Mouse (Mus musculus): Measurements from ENCODE around the gene Bpifa1. TPM values are rescaled to one million over a fixed set of nuclear protein-coding genes. Genes with fewer than 3 reads are reported as not detected.
"Not testable (repeated sequence)": the region's sequence is repeated elsewhere in the genome, so short reads cannot be mapped to it uniquely, and the experiment has no call there.

The Bpifa1 gene
- not detected in 2 replicates for polyA plus RNA-seq (2015; fragmentation: Nextera tagmentation; extraction: Ambion mirVana)

DNA sequence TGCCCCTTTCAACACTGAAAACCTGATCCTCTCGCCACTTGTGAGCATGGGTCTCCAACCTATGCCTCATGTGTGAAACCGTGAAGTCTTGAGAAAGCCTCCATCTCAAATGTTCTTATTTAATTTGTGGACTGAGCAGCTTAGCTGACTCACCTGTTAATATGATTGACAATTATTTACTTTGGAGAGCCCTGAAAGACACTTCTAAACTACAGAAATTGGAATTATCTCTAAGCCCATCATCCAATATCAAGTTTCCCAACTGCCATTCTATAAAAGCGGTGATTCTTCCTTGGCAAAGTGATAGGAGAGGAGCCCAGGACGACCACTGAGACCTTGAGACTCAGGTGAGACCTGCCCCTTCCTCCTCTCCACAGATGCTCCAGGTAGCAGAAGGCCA is at the start of gene Bpifa1:
Bpifa1 (plus strand) TSS at position 301 of the 400 bp plus-strand sequence.
- Histone ChIP-seq H3K4me1 (no peaks in the 10 kb centered on the region), H3K9ac (no peak within 1 kb of the TSS), H3K4me2 (no peak within 1 kb of the TSS), H3K9me3 (replicated peaks) (no peaks in the 10 kb centered on the region), H3K4me3 (no peak within 1 kb of the TSS), H3K27me3 (no peaks in the 10 kb centered on the region), H3K27ac (no peak within 1 kb of the TSS), H3K36me3 (ENCODE audit: poor library complexity, severe bottlenecking) (no peaks in the 10 kb centered on the region)
- 81% methylated on average over 4 of the region's 4 CpGs for WGBS
- ATAC-seq, result no peak

DNA sequence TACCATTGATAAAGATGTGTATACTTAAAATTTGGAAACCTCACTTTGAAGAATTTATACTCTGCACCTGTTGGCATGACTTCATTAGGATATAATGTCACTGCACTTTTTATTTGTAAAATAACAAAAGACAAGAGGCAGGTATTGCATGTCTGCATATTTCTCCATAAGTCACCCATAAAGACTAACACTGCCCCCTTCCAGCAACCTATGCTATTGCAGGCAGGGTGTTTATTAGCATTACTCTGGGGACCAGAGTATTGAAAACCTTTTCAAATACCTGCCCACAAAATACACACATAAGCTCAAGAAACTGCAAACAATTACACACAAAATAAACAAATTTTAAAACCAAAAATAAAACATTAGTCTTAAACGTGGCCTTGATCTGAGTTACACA is 44.9 kb upstream of the Bpifa1 start:
- Histone ChIP-seq H3K9me3 (replicated peaks) (no peaks in the 10 kb centered on the region), H3K4me3 (no peak overlapping the region), H3K4me1 (no peaks in the 10 kb centered on the region), H3K36me3 (ENCODE audit: poor library complexity, severe bottlenecking) (no peaks in the 10 kb centered on the region), H3K9ac (no peak overlapping the region), H3K4me2 (no peak overlapping the region), H3K27me3 (no peaks in the 10 kb centered on the region), H3K27ac (no peak overlapping the region)
- no peak for ATAC-seq
- 43% methylated on average over 1 of the region's 1 CpGs for WGBS

DNA sequence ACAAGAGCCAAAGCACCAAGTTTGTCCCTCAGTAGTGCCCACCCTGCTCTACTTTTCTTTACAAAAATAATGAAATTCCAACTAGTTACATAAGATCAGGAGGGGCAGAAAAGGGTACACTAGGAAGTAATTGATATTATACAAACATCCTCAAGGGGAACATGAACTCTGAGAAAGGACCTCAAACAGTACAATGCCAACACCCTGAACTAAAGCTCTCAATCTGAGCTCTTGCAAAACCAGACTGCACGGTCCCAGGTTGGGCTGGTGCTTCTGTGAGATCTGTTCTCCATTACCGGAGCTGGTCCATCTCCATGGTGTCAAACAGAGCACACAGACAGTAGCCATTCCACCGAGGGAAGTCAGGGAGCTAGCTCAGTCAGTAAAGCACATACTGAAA is 25.3 kb upstream of the Bpifa1 start:
- ATAC-seq, result no peak
- H3K27ac ChIP-seq, result no peak overlapping the region

DNA sequence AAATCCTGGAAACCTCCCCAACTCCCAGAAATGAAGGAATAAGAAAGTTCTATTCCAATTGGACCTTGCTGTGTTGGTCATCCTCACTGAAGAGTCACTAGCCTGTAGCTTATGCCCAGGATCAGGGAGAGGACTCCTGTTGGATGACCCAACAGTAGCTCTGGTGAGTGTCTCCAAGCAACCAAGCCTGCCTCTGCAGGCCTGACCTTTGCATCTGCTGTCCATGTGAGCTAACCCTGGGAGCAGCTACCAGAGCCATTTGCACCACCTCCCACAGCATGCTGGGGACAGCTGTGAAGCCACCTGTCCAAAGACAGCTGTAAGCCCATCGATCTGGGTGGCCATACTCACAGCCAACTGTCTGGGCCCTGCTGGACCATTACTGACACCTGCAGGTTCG is 12.6 kb upstream of the Bpifa1 start, which contains the start of gene Bpifa3:
Bpifa3 (plus strand) TSS at position 217 of the 400 bp plus-strand sequence.
- no peak within 1 kb of the TSS for H3K9ac ChIP-seq
- H3K27me3 ChIP-seq, result no peaks in the 10 kb centered on the region
- no peaks in the 10 kb centered on the region for H3K9me3 ChIP-seq (replicated peaks)
- no peaks in the 10 kb centered on the region for H3K36me3 ChIP-seq (ENCODE audit: poor library complexity, severe bottlenecking)
- H3K27ac ChIP-seq, result no peak within 1 kb of the TSS
- no peak for ATAC-seq
- H3K4me2 ChIP-seq, result no peak within 1 kb of the TSS
- no peak within 1 kb of the TSS for H3K4me3 ChIP-seq
- 56% methylated on average over 2 of the region's 2 CpGs for WGBS
- no peaks in the 10 kb centered on the region for H3K4me1 ChIP-seq

More for the DNA sequence above, 25.3 kb upstream of the Bpifa1 start:
- Histone ChIP-seq H3K4me2 (no peak overlapping the region), H3K27me3 (no peaks in the 10 kb centered on the region), H3K4me3 (no peak overlapping the region), H3K9me3 (replicated peaks) (no peaks in the 10 kb centered on the region), H3K36me3 (ENCODE audit: poor library complexity, severe bottlenecking) (no peaks in the 10 kb centered on the region), H3K4me1 (no peaks in the 10 kb centered on the region), H3K9ac (no peak overlapping the region)
- 86% methylated on average over 3 of the region's 3 CpGs for WGBS

DNA sequence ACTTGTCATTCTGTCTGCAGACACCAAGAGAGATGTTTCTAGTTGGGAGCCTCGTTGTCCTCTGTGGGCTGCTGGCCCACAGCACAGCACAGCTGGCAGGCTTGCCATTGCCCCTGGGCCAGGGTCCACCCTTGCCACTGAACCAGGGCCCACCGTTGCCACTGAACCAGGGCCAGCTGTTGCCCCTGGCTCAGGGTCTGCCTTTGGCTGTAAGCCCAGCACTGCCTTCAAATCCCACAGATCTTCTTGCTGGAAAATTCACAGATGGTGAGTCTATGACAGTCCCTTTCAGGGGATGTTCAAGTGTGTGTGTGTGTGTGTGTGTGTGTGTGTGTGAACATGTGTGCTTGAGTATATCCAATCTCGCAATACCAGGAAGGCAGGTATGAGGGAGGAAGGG is 1.1 kb downstream of the Bpifa1 start:
- 74% methylated on average over 3 of the region's 3 CpGs for WGBS
- Histone ChIP-seq H3K9me3 (replicated peaks) (no peaks in the 10 kb centered on the region), H3K4me2 (no peak overlapping the region), H3K4me3 (no peak overlapping the region), H3K4me1 (no peaks in the 10 kb centered on the region), H3K36me3 (ENCODE audit: poor library complexity, severe bottlenecking) (no peaks in the 10 kb centered on the region), H3K27me3 (no peaks in the 10 kb centered on the region), H3K27ac (no peak overlapping the region), H3K9ac (no peak overlapping the region)
- ATAC-seq, result no peak

DNA sequence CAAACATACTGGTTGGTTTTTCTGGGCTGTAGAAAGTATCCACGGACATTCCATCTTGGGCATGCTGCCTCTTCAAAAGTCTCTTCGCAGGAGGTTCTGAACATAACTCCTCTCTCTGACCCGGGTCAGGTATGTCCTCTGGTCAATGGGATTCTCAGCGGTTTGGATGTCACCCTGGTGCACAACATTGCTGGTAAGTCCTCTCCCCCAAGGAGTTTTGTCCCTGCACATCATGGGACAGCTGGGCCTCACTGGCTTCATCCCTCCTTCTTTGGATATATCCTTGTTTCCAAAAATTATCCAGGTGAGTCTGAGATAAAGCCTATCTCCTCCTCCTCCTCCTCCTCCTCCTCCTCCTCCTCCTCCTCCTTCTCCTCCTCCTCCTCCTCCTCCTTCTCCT is 4.8 kb downstream of the Bpifa1 start:
- Histone ChIP-seq H3K27me3 (no peaks in the 10 kb centered on the region), H3K4me2 (no peak overlapping the region), H3K9me3 (replicated peaks) (no peaks in the 10 kb centered on the region), H3K9ac (no peak overlapping the region), H3K4me3 (no peak overlapping the region), H3K27ac (no peak overlapping the region), H3K36me3 (ENCODE audit: poor library complexity, severe bottlenecking) (no peaks in the 10 kb centered on the region), H3K4me1 (no peaks in the 10 kb centered on the region)
- no peak for ATAC-seq
- 82% methylated on average over 4 of the region's 4 CpGs for WGBS

DNA sequence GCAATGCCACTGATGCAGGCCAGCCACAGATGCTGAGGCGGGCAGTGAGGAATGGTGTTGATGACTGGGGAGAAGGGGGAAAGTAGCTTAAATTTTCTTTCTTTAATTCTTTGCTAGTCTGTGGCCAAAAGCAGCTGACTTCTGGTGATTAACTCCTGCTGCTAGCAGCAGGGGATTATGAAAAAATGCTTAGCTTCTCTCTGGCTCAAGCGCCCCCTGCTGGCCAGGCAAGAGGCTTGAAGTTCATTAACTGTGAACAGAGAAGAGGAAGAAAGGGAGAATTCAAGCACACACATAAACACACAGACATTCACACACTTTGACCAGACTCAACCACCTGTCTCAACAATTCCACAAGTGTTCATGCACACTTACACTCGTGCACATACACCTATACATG is 15.8 kb downstream of the Bpifa1 start:
- no peak for ATAC-seq
- Histone ChIP-seq H3K4me1 (no peaks in the 10 kb centered on the region), H3K9ac (no peak overlapping the region), H3K9me3 (replicated peaks) (0 out of 2 replicates have a peak, but pooled peaks cover 4% of the 10 kb centered on the region), H3K27me3 (no peaks in the 10 kb centered on the region), H3K4me3 (no peak overlapping the region), H3K4me2 (no peak overlapping the region), H3K36me3 (ENCODE audit: poor library complexity, severe bottlenecking) (no peaks in the 10 kb centered on the region), H3K27ac (no peak overlapping the region)
- 30% methylated on average over 3 of the region's 3 CpGs for WGBS

DNA sequence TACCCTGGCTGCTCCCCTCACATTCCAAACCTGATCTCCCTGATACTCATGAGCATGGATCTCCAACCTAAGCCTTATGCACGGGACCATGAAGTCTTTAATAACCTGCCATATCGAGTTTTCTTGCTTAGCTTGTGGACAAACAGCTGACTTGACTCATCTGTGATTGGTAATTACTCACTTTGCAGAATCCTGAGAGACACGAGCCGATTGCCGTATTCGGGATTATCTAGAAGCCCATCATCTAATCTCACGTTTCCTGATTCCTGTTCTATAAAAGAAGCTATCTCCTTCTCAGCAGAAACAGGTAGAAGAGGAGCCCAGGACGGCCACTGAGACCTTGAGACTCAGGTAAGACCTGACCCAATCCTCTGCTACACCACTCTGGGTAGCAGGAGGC is 19.6 kb downstream of the Bpifa1 start, which contains the start of gene Bpifa5:
Bpifa5 (plus strand) TSS at position 301 of the 400 bp plus-strand sequence.
- 0 out of 2 replicates have a peak, but pooled peaks cover 4% of the 10 kb centered on the region for H3K9me3 ChIP-seq (replicated peaks)
- H3K27me3 ChIP-seq, result no peaks in the 10 kb centered on the region
- H3K9ac ChIP-seq, result no peak within 1 kb of the TSS
- no peaks in the 10 kb centered on the region for H3K36me3 ChIP-seq (ENCODE audit: poor library complexity, severe bottlenecking)
- H3K4me2 ChIP-seq, result no peak within 1 kb of the TSS
- H3K4me3 ChIP-seq, result no peak within 1 kb of the TSS
- ATAC-seq, result no peak
- WGBS, result 84% methylated on average over 8 of the region's 8 CpGs
- no peak within 1 kb of the TSS for H3K27ac ChIP-seq
- H3K4me1 ChIP-seq, result no peaks in the 10 kb centered on the region

DNA sequence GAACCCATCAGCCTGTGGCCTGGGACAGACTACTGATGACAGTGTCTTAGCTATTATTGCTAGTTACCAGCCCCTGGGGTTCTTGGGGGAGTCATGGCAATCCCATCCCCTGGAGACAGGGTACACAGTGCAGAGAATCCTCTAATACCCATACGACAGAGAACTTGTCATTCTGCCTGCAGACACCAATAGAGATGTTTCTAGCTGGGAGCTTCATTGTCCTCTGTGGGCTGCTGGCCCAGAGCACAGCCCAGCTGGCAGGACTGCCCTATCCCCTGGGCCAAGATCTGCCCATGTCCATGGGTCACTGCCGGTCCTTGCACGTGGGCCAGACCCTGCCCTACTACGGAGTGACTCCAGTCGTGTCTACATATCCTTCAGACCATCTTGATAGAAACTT is 20.6 kb downstream of the Bpifa1 start:
- H3K27ac ChIP-seq, result no peak overlapping the region
- WGBS, result 95% methylated on average over 5 of the region's 5 CpGs

DNA sequence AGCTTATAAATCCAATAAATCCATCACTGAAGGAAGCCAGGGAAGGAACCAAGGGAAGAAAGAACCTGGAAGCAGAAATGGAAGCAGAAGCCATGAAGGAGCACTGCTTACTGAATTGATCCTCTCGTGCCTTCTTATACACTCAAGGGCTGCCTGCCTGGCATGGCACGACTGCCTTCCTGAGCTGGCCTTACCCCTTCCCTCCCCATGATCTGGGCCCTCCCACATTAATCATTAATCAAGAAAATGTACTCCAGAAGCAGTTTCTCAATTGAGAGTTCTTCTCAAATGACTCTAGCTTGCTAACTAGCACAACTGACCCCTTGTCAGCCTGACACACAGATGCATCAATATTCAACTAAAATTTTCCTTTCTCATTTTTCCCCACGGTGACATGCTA is 26.5 kb downstream of the Bpifa1 start:
- WGBS, result 81% methylated on average over 3 of the region's 3 CpGs
- no peak for ATAC-seq
- Histone ChIP-seq H3K9me3 (replicated peaks) (no peaks in the 10 kb centered on the region), H3K4me1 (no peaks in the 10 kb centered on the region), H3K36me3 (ENCODE audit: poor library complexity, severe bottlenecking) (no peaks in the 10 kb centered on the region), H3K4me2 (no peak overlapping the region), H3K27me3 (no peaks in the 10 kb centered on the region), H3K4me3 (no peak overlapping the region), H3K9ac (no peak overlapping the region), H3K27ac (no peak overlapping the region)

More for the DNA sequence above, 20.6 kb downstream of the Bpifa1 start:
- Histone ChIP-seq H3K36me3 (ENCODE audit: poor library complexity, severe bottlenecking) (no peaks in the 10 kb centered on the region), H3K9ac (no peak overlapping the region), H3K4me1 (no peaks in the 10 kb centered on the region), H3K4me2 (no peak overlapping the region), H3K4me3 (no peak overlapping the region), H3K9me3 (replicated peaks) (0 out of 2 replicates have a peak, but pooled peaks cover 4% of the 10 kb centered on the region), H3K27me3 (no peaks in the 10 kb centered on the region)
- ATAC-seq, result no peak

DNA sequence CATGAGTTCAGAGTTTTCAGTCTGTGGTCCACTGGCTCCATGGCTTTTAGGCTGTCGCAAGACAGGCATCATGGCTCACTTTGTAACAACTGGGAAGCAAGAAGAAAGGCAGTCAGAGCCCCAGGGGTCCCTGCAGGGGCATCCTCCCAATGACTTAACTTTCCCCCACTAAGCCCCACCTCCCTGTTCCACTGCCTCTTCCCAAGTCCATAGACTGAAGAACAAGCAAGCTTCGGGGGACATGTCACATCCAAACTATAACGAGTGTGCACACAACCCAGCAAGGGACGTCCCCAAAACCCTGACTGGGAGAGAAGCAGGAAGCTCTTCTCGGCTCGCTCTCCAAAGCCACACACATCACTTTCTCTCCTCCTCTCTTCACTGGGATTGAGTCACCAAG is 28.9 kb downstream of the Bpifa1 start:
- no peak for ATAC-seq
- Histone ChIP-seq H3K27ac (no peak overlapping the region), H3K4me1 (no peaks in the 10 kb centered on the region), H3K4me2 (no peak overlapping the region), H3K9ac (no peak overlapping the region), H3K4me3 (no peak overlapping the region), H3K27me3 (no peaks in the 10 kb centered on the region), H3K36me3 (ENCODE audit: poor library complexity, severe bottlenecking) (no peaks in the 10 kb centered on the region), H3K9me3 (replicated peaks) (no peaks in the 10 kb centered on the region)
- 80% methylated on average over 6 of the region's 6 CpGs for WGBS

DNA sequence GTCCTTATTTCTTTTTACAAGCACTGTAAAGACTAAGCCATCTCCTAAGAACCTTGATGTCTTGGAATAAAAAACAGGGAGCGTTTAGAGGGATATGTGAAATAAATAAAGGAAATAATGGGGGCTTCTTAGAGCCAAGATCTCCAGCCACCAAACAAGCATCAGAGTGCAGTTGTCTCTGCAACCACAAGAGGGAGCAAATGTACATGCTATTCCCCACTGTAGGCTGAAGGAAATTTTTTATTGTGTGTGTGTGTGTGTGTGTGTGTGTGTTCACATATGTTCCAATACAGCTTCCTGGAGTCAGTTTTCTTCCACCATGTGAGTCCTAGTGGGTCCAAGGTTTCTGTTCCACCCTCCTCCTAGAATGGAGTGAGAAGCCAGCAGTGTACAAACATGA is 30.6 kb downstream of the Bpifa1 start:
- WGBS, result 47% methylated on average over 1 of the region's 1 CpGs
- Histone ChIP-seq H3K27me3 (no peaks in the 10 kb centered on the region), H3K4me1 (no peaks in the 10 kb centered on the region), H3K36me3 (ENCODE audit: poor library complexity, severe bottlenecking) (no peaks in the 10 kb centered on the region), H3K4me3 (no peak overlapping the region), H3K4me2 (no peak overlapping the region), H3K27ac (no peak overlapping the region), H3K9me3 (replicated peaks) (no peaks in the 10 kb centered on the region), H3K9ac (no peak overlapping the region)
- ATAC-seq, result no peak

DNA sequence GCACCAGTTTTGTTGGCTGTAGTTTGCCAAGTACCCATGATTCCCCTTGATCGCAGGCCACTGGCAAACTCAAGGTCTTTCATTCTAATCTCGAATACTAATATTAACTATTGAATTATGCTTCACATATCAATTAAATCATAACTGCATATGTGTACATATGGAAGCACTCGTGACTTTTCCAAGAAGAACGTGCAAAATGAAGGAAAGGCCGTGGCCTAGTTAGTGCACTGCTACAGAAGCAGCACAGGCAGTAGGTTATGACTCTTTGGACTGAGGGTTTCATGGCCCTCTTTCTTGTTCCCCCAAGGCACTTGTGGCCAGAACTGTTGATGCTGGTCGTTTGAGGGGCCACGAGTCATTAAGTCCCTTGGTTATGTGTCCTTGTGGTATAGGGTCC is 39.2 kb downstream of the Bpifa1 start:
- H3K36me3 ChIP-seq (ENCODE audit: poor library complexity, severe bottlenecking); H3K27ac ChIP-seq; H3K9ac ChIP-seq; ATAC-seq; H3K4me1 ChIP-seq; H3K27me3 ChIP-seq; H3K4me3 ChIP-seq; H3K9me3 ChIP-seq (replicated peaks); H3K4me2 ChIP-seq: not testable (repeated sequence)
- WGBS, result 86% methylated on average over 7 of the region's 7 CpGs

Data from forebrain, embryonic 13.5 days (tissue).